23 mouse cellular contexts compared by ENCODE assay signal in genomic region chr6:72487282-72487681, GRCm38 (mm10). TPM values are rescaled to one million over a fixed set of nuclear protein-coding genes. Genes with fewer than 3 reads are reported as not detected.
A peak's percentile ranks its signal among the peaks of the same experiment; 100 is the strongest.
DNase-seq lines count a peak whose midpoint lies in the region; ATAC-seq and TF ChIP-seq lines count a peak whose summit lies in the region.
"Had no signal": no experiment of that assay in that cellular context is flagged by ENCODE, and none has a peak within 500 bp of the region (broad histone marks: within the 10 kb centered on the region; RNA-seq: fewer than 3 reads in every experiment).

No protein-coding gene starts in this region.

- WGBS in embryonic facial prominence, embryonic 14.5 days = 64% methylated on average over 3 of the region's 3 CpGs
- 65% methylated on average over 3 of the region's 3 CpGs for WGBS in embryonic facial prominence, embryonic 10.5 days
- WGBS in liver, embryonic 11.5 days = 68% methylated on average over 3 of the region's 3 CpGs

- DNase-seq in embryonic facial prominence, embryonic 14.5 days (ENCODE audit: low spot score) = peak; percentile 45
- no peak for DNase-seq in embryonic facial prominence, embryonic 10.5 days (ENCODE audit: low spot score)
- DNase-seq in 3T3-L1 (ENCODE audit: low read depth, low spot score) = peak; percentile 80
- peak; percentile 52 for DNase-seq in NIH3T3 (ENCODE audit: low read depth)
- DNase-seq in testis, postnatal 14 days (ENCODE audit: low spot score) = no peak
- no peak for DNase-seq in liver, embryonic 11.5 days (ENCODE audit: low spot score)
- DNase-seq: adrenal gland, postnatal 10 days; cerebellum, adult 11 months; cerebellum, adult 8-10 months; cerebellum, postnatal 25 days; gastrocnemius, adult 2 months; gastrocnemius, postnatal 25 days had no signal

- ATAC-seq in embryonic facial prominence, embryonic 14.5 days (ENCODE audit: low read depth) = no peak
- ATAC-seq in liver, embryonic 11.5 days (replicated peaks; ENCODE audit: low FRiP score) = no peak
- ATAC-seq: forebrain, embryonic 14.5 days; intestine, embryonic 15.5 days had no signal

- H3K9me3 ChIP-seq in embryonic facial prominence, embryonic 14.5 days (ENCODE audit: control insufficient read depth, low read length) = no peaks in the 10 kb centered on the region
- no peaks in the 10 kb centered on the region for H3K9me3 ChIP-seq in embryonic facial prominence, embryonic 10.5 days
- no peaks in the 10 kb centered on the region for H3K9me3 ChIP-seq in liver, embryonic 11.5 days (ENCODE audit: control insufficient read depth, low read length)
- H3K9me3 ChIP-seq: embryonic facial prominence, embryonic 13.5 days; forebrain, embryonic 10.5 days; G1E; heart, embryonic 12.5 days; hindbrain, embryonic 10.5 days; intestine, embryonic 15.5 days had no signal

- H3K27ac ChIP-seq in embryonic facial prominence, embryonic 14.5 days (replicated peaks; ENCODE audit: low read depth, low read length) = no peak overlapping the region
- H3K27ac ChIP-seq in embryonic facial prominence, embryonic 10.5 days (replicated peaks) = no peak overlapping the region
- 0 out of 2 replicates have a peak overlapping the region, but pooled peaks have one; percentile 38 for H3K27ac ChIP-seq in embryonic fibroblast, embryonic 13.5 days (ENCODE audit: insufficient read depth, low read length)
- H3K27ac ChIP-seq in liver, embryonic 11.5 days (ENCODE audit: low read depth, low read length) = no peak overlapping the region
- H3K27ac ChIP-seq: embryonic facial prominence, embryonic 13.5 days; forebrain, embryonic 10.5 days; gastrocnemius, adult 2 months; hindbrain, embryonic 10.5 days; hindbrain, embryonic 14.5 days; intestine, embryonic 15.5 days had no signal

- no peak for TF ChIP-seq CTCF in embryonic fibroblast, embryonic 13.5 days (IDR thresholded peaks at IDR 0.05; ENCODE audit: borderline replicate concordance, insufficient read depth, low read length)

- no peak for TF ChIP-seq POLR2A in embryonic fibroblast, embryonic 13.5 days (IDR thresholded peaks at IDR 0.05; ENCODE audit: low read depth, low read length)

- H3K4me1 ChIP-seq in embryonic facial prominence, embryonic 14.5 days (ENCODE audit: control insufficient read depth, insufficient read depth, low read length) = no peaks in the 10 kb centered on the region
- H3K4me1 ChIP-seq in embryonic facial prominence, embryonic 10.5 days = 0 out of 2 replicates have a peak, but pooled peaks cover 3% of the 10 kb centered on the region
- H3K4me1 ChIP-seq in embryonic fibroblast, embryonic 13.5 days (ENCODE audit: control insufficient read depth, insufficient read depth, low read length) = peaks cover 11% of the 10 kb centered on the region
- H3K4me1 ChIP-seq in liver, embryonic 11.5 days (replicated peaks; ENCODE audit: control insufficient read depth, insufficient read depth, low read length) = no peaks in the 10 kb centered on the region
- H3K4me1 ChIP-seq: forebrain, embryonic 10.5 days; hindbrain, embryonic 10.5 days had no signal

- H3K4me2 ChIP-seq in embryonic facial prominence, embryonic 14.5 days (ENCODE audit: low read depth, low read length) = no peak overlapping the region
- no peak overlapping the region for H3K4me2 ChIP-seq in liver, embryonic 11.5 days
- H3K4me2 ChIP-seq: embryonic facial prominence, embryonic 13.5 days; heart, embryonic 12.5 days; hindbrain, embryonic 14.5 days; intestine, embryonic 15.5 days had no signal

- H3K9ac ChIP-seq in embryonic facial prominence, embryonic 14.5 days (ENCODE audit: low read depth, low read length) = no peak overlapping the region
- no peak overlapping the region for H3K9ac ChIP-seq in liver, embryonic 11.5 days (ENCODE audit: low read depth, low read length)
- H3K9ac ChIP-seq: embryonic facial prominence, embryonic 13.5 days; heart, embryonic 12.5 days; hindbrain, embryonic 14.5 days; intestine, embryonic 15.5 days had no signal

- H3K4me3 ChIP-seq in embryonic facial prominence, embryonic 14.5 days (ENCODE audit: low read depth, low read length) = no peak overlapping the region
- no peak overlapping the region for H3K4me3 ChIP-seq in embryonic facial prominence, embryonic 10.5 days
- no peak overlapping the region for H3K4me3 ChIP-seq in embryonic fibroblast, embryonic 13.5 days (ENCODE audit: insufficient read depth, low read length)
- no peak overlapping the region for H3K4me3 ChIP-seq in liver, embryonic 11.5 days (ENCODE audit: low read depth, low read length)
- H3K4me3 ChIP-seq: embryonic facial prominence, embryonic 13.5 days; erythroblast, embryonic 14.5 days; forebrain, embryonic 10.5 days; gastrocnemius, adult 2 months; heart, embryonic 12.5 days; hindbrain, embryonic 10.5 days; intestine, embryonic 15.5 days had no signal

- H3K36me3 ChIP-seq in embryonic facial prominence, embryonic 14.5 days (ENCODE audit: control insufficient read depth, insufficient read depth, low read length) = no peaks in the 10 kb centered on the region
- no peaks in the 10 kb centered on the region for H3K36me3 ChIP-seq in embryonic facial prominence, embryonic 10.5 days (replicated peaks)
- no peaks in the 10 kb centered on the region for H3K36me3 ChIP-seq in liver, embryonic 11.5 days (ENCODE audit: control insufficient read depth, insufficient read depth, low read length)
- H3K36me3 ChIP-seq: embryonic facial prominence, embryonic 13.5 days; forebrain, embryonic 10.5 days; G1E; heart, embryonic 12.5 days; hindbrain, embryonic 10.5 days; intestine, embryonic 15.5 days had no signal

- H3K27me3 ChIP-seq in embryonic facial prominence, embryonic 14.5 days (replicated peaks; ENCODE audit: control insufficient read depth, insufficient read depth, low read length) = no peaks in the 10 kb centered on the region
- H3K27me3 ChIP-seq in embryonic facial prominence, embryonic 10.5 days (replicated peaks; ENCODE audit: low read depth, poor library complexity, severe bottlenecking) = no peaks in the 10 kb centered on the region
- no peaks in the 10 kb centered on the region for H3K27me3 ChIP-seq in liver, embryonic 11.5 days (replicated peaks; ENCODE audit: control insufficient read depth, insufficient read depth, low read length)
- H3K27me3 ChIP-seq: embryonic facial prominence, embryonic 13.5 days; heart, embryonic 12.5 days; intestine, embryonic 15.5 days had no signal

RNA-seq across cellular contexts. Expression of gene Sh2d6, which starts 34.2 kb away (rescaled TPM):
- polyA plus RNA-seq in embryonic facial prominence, embryonic 14.5 days (2014; fragmentation: Nextera tagmentation; extraction: Ambion mirVana) = not detected in 2 replicates
- polyA plus RNA-seq in embryonic facial prominence, embryonic 10.5 days (2016; fragmentation: Nextera tagmentation; extraction: Ambion mirVana) = 0.16 and 0.19 TPM in 2 replicates
- polyA plus RNA-seq in embryonic fibroblast, embryonic 13.5 days (2011; ENCODE audit: insufficient read length, low read depth, missing spikeins) = 1.8 and 1.9 TPM in 2 replicates
- not detected in 2 replicates for polyA plus RNA-seq in liver, embryonic 11.5 days (2014; fragmentation: Nextera tagmentation; extraction: Ambion mirVana)
- polyA plus RNA-seq: erythroblast, embryonic 14.5 days; G1E; heart, embryonic 12.5 days; heart, embryonic 16.5 days had no signal

RNA-seq across cellular contexts. Expression of gene Mat2a, which starts 47.9 kb away (rescaled TPM):
- 292 and 321 TPM in 2 replicates for polyA plus RNA-seq in embryonic facial prominence, embryonic 14.5 days (2014; fragmentation: Nextera tagmentation; extraction: Ambion mirVana)
- 473 and 481 TPM in 2 replicates for polyA plus RNA-seq in embryonic facial prominence, embryonic 10.5 days (2016; fragmentation: Nextera tagmentation; extraction: Ambion mirVana)
- polyA plus RNA-seq in embryonic fibroblast, embryonic 13.5 days (2011; ENCODE audit: insufficient read length, low read depth, missing spikeins) = 215 and 258 TPM in 2 replicates
- polyA plus RNA-seq in liver, embryonic 11.5 days (2014; fragmentation: Nextera tagmentation; extraction: Ambion mirVana) = 426 and 477 TPM in 2 replicates

RNA-seq across cellular contexts. Expression of gene Capg, which starts 56.9 kb away (rescaled TPM):
- polyA plus RNA-seq in embryonic facial prominence, embryonic 14.5 days (2014; fragmentation: Nextera tagmentation; extraction: Ambion mirVana) = 70.8 and 75.9 TPM in 2 replicates
- 14.8 and 16.0 TPM in 2 replicates for polyA plus RNA-seq in embryonic facial prominence, embryonic 10.5 days (2016; fragmentation: Nextera tagmentation; extraction: Ambion mirVana)
- polyA plus RNA-seq in embryonic fibroblast, embryonic 13.5 days (2011; ENCODE audit: insufficient read length, low read depth, missing spikeins) = 95.7 and 182 TPM in 2 replicates
- polyA plus RNA-seq in liver, embryonic 11.5 days (2014; fragmentation: Nextera tagmentation; extraction: Ambion mirVana) = 30.2 and 31.9 TPM in 2 replicates

Comparison
In these comparisons a context has a peak if more than half of its experiments do, and no peak if none do; other contexts are left out.
1. DNase-seq: peak in embryonic facial prominence, embryonic 14.5 days (single experiment), 3T3-L1 (single experiment) and NIH3T3 (single experiment); none in embryonic facial prominence, embryonic 10.5 days (single experiment), testis, postnatal 14 days (single experiment) and liver, embryonic 11.5 days (single experiment).